Mouse (Mus musculus) heart, postnatal 0 days (tissue): ENCODE data around the gene Ndufa4l2.

Experiments
- CTCF ChIP-seq: IDR thresholded peaks from 2 replicates; pipeline ENCODE4 v1.5.1; 2016; ENCODE audit warnings: antibody characterized with exemption, control low read depth, low read depth
- EP300 ChIP-seq: IDR thresholded peaks from 2 replicates; pipeline ENCODE4 v1.6.1; 2016; ENCODE audit warnings: antibody characterized with exemption, low read depth

- TF ChIP-seq CTCF, result peak; percentile 96
- TF ChIP-seq EP300, result no peak
These were observed 23.3 kb downstream of the Ndufa4l2 start for GRCm38 (mm10) chr10:127537854-127538583.
